Mouse (Mus musculus) intestine, embryonic 16.5 days (tissue): ENCODE measurements around the gene Slc5a10. TPM values are rescaled to one million over a fixed set of nuclear protein-coding genes. Genes with fewer than 3 reads are reported as not detected.
A peak's percentile ranks its signal among the peaks of the same experiment; 100 is the strongest.

ENCODE experiments used
- ATAC-seq: fragments of 200-750 bp; cut with Nextera tagmentation; 2 replicates; pipeline ENCODE4 v1.8.0; 2017; ENCODE audit warnings: moderate TSS enrichment, moderate library complexity
- H3K27ac ChIP-seq: fragments of 300-500 bp; sonication (generic); 2 replicates; pipeline ENCODE4 v1.5.1; 2014; ENCODE audit warnings: mild to moderate bottlenecking, low read length
- H3K27me3 ChIP-seq: fragments of 300-500 bp; sonication (generic); replicated peaks from 2 replicates; pipeline ENCODE4 v1.6.1; 2014; ENCODE audit warnings: low read length, control low read depth, mixed read lengths; ENCODE audit not compliant: control insufficient read depth, insufficient read depth
- H3K36me3 ChIP-seq: fragments of 300-500 bp; sonication (generic); 2 replicates; pipeline ENCODE4 v1.6.1; 2014; ENCODE audit warnings: low read length, control low read depth; ENCODE audit not compliant: control insufficient read depth, insufficient read depth
- H3K4me1 ChIP-seq: fragments of 300-500 bp; sonication (generic); 2 replicates; pipeline ENCODE4 v1.6.1; 2014; ENCODE audit warnings: low read length, control low read depth, mixed read lengths; ENCODE audit not compliant: control insufficient read depth, insufficient read depth
- H3K4me2 ChIP-seq: fragments of 300-500 bp; sonication (generic); 2 replicates; pipeline ENCODE4 v1.6.1; 2014; ENCODE audit warnings: low read depth, low read length, control low read depth
- H3K4me3 ChIP-seq: fragments of 300-500 bp; sonication (generic); 2 replicates; pipeline ENCODE4 v1.5.1; 2014; ENCODE audit warnings: mild to moderate bottlenecking, low read length
- H3K9ac ChIP-seq: fragments of 300-500 bp; sonication (generic); 2 replicates; pipeline ENCODE4 v1.6.1; 2014; ENCODE audit warnings: low read depth, low read length
- H3K9me3 ChIP-seq: fragments of 300-500 bp; sonication (generic); 2 replicates; pipeline ENCODE4 v1.6.1; 2016; ENCODE audit warnings: low read length, control low read depth; ENCODE audit not compliant: control insufficient read depth
- WGBS: fragments of 180-500 bp; shearing (Covaris S2); extraction: QIAGEN DNeasy Blood & Tissue Kit; methylation state at CpG from one replicate; pipeline ENCODE4 v1.1.7; 2014; 5-methylcytosine and 5-hydroxymethylcytosine counted together
- polyA plus RNA-seq: library from polyadenylated mRNA; unstranded; fragments of >200 nt; fragmentation: Nextera tagmentation; extraction: Ambion mirVana; gene quantifications from 2 replicates; pipeline ENCODE4 v1.2.1, GENCODE M21; 2015

The Slc5a10 gene
- polyA plus RNA-seq, 1 experiment from 2014 or later: 0.11 TPM

DNA sequence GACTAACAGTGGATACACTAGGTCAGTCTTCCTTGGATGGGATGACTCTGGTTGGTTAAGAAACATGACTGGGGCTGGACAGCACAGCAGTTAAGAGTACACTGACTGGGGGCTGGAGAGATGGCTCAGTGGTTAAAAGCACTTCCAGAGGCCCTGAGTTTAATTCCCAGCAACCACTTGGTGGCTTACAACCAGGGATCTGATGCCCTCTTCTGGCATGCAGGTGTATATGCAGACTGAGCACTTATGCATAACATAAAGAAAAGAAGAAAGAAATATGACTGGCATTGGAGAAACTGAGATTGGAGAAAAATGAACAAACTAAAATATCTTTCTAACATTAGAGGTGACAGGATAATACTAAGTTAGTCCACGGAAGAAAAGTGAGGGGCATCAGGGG is 19.9 kb upstream of the Slc5a10 start:
- Histone ChIP-seq H3K9me3 (no peaks in the 10 kb centered on the region), H3K27me3 (no peaks in the 10 kb centered on the region), H3K9ac (no peak overlapping the region), H3K4me1 (no peaks in the 10 kb centered on the region), H3K4me3 (no peak overlapping the region), H3K36me3 (peaks cover 15% of the 10 kb centered on the region), H3K27ac (no peak overlapping the region), H3K4me2 (no peak overlapping the region)
- ATAC-seq: no peak
- 94% methylated on average over 1 of the region's 1 CpGs for WGBS

DNA sequence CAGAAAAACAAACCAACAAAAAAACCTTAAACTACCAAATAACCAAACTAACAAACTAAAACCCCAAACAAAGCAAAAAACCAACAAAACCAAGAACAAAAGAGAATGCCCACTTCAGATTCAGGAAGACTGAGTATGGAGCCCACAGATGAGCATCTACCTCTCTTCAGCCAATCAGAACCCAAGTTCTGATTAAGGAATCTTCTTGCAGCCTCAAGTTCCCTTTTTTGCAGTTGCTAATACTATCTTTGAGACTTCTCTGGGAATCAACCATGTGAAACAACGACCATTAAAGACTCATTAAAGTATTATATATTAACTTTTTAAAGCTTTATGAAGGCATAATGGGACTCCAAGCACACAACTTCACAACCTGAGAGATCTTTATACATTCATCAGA is 16.7 kb upstream of the Slc5a10 start:
- H3K4me3 ChIP-seq: no peak overlapping the region

DNA sequence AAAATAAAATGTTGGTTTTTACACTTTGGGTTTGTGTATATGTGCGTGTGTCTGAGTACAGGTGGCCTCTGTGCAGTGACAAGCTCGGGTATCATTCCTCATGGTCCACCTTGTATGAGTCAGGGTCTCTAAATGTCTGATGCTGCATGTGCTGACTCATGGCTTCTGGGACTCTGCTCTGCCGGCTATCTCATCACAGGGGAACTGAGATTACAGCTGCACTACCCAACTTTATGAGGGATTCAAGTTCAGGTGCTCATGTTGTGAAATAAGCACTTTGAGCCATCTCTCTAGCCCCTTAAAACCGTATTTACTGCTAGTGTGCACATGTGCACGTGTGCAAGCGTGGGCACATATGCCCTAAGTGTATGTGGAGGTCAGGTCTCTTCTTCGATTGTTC is 12.0 kb upstream of the Slc5a10 start:
- Histone ChIP-seq H3K36me3 (peaks cover 6% of the 10 kb centered on the region; the same call in 1 of the 2 replicates), H3K4me1 (no peaks in the 10 kb centered on the region), H3K4me2 (no peak overlapping the region), H3K27ac (peak overlapping the region; percentile 15; the same call in 1 of the 2 replicates), H3K9ac (no peak overlapping the region), H3K27me3 (no peaks in the 10 kb centered on the region), H3K4me3 (no peak overlapping the region), H3K9me3 (no peaks in the 10 kb centered on the region)
- ATAC-seq: peak; percentile 76
- 82% methylated on average over 7 of the region's 7 CpGs for WGBS

More for the DNA sequence above, 16.7 kb upstream of the Slc5a10 start:
- WGBS: 97% methylated on average over 1 of the region's 1 CpGs
- H3K36me3 ChIP-seq: peaks cover 18% of the 10 kb centered on the region
- no peak for ATAC-seq
- H3K4me1 ChIP-seq: no peaks in the 10 kb centered on the region
- no peak overlapping the region for H3K9ac ChIP-seq
- no peak overlapping the region for H3K27ac ChIP-seq
- no peak overlapping the region for H3K4me2 ChIP-seq
- H3K9me3 ChIP-seq: no peaks in the 10 kb centered on the region
- no peaks in the 10 kb centered on the region for H3K27me3 ChIP-seq

DNA sequence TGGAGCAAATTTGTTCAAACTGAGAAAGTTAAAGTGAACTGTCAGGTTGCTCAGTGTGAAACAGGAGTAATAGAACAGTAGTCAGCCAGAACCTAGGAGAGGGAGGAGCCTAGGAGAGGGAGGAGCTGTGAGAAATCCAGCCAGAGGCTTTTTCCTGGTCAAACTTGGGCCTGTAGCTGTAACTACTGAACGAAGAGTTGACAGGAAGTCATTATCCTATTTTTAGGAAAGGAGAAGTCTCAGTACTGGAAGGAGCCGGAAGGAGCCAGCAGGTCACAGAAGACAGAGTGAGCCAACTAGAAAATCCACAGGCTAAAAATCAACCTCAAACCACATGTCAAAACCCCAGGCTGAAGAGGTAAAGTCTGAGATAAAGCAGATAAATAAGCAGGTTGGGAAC is 7.4 kb upstream of the Slc5a10 start:
- Histone ChIP-seq H3K9me3 (no peaks in the 10 kb centered on the region), H3K27ac (no peak overlapping the region), H3K4me3 (no peak overlapping the region), H3K36me3 (no peaks in the 10 kb centered on the region), H3K27me3 (no peaks in the 10 kb centered on the region), H3K4me1 (no peaks in the 10 kb centered on the region), H3K4me2 (no peak overlapping the region), H3K9ac (no peak overlapping the region)
- WGBS: 75% methylated on average over 2 of the region's 2 CpGs
- ATAC-seq: no peak

DNA sequence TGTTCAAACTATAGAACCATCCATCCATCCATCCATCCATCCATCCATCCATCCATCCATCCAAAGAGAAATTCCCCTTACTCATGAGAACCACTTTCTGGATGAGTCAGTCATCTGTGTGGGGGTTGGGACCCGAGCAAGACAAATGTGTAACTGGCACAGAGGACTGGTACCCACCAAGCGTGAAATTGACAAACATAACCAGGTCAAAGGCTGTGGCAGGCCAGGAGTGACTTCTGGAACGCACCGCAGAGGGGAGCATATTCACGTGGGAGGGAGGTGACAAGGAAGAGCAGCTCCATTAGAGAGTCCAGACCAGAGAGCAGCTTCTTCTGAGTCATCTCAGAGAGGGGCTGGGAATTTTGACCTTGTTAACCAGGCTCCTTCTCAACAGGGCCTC is 1.5 kb upstream of the Slc5a10 start:
- Histone ChIP-seq H3K4me1 (no peaks in the 10 kb centered on the region), H3K4me3 (no peak overlapping the region), H3K9ac (no peak overlapping the region), H3K36me3 (no peaks in the 10 kb centered on the region), H3K27ac (no peak overlapping the region), H3K9me3 (no peaks in the 10 kb centered on the region), H3K4me2 (no peak overlapping the region), H3K27me3 (no peaks in the 10 kb centered on the region)
- ATAC-seq: no peak
- 79% methylated on average over 5 of the region's 5 CpGs for WGBS

DNA sequence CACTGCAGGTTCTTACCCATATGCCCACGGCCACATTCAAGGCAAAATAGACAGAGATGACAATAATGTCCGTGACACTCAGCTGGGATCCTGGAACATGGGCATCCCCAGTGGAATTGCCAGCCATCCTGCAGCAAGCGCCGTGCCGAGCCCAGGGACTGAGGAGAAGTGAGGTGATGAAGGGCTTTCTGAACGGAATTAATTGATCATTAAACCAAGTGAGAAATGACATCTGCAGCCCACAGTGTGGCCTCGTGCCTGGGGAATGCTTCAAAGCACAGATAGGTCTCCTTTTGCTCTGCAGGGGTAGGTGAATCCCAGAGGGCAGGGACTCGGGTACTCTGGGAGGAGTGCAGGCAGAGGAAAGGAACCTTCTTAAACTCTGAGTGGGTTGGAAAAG is 800 bp downstream of the Slc5a10 start:
- Histone ChIP-seq H3K4me3 (no peak overlapping the region), H3K36me3 (no peaks in the 10 kb centered on the region), H3K4me1 (no peaks in the 10 kb centered on the region), H3K27ac (no peak overlapping the region), H3K27me3 (no peaks in the 10 kb centered on the region), H3K4me2 (no peak overlapping the region), H3K9me3 (no peaks in the 10 kb centered on the region), H3K9ac (no peak overlapping the region)
- no peak for ATAC-seq
- 75% methylated on average over 8 of the region's 8 CpGs for WGBS

DNA sequence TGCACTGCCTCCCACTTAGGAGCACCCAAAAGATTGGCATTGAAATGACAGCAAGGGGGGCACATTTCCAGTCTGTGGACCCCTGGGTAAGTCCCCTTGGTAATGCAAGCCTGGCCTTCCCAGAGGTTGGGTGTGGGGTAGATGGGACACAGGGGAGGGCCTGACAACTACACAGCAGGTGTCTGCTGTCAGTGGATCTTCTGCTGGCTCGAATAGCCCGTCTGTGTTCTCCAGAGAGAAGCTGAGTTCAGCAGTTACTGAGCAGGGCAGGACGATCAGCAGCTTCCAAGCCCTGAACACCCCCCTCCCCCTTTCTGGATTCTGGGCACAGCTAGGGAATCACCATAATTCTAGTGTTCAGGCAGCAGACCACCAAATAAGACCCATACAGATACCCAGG is 1.2 kb downstream of the Slc5a10 start:
- Histone ChIP-seq H3K36me3 (no peaks in the 10 kb centered on the region), H3K9me3 (no peaks in the 10 kb centered on the region), H3K4me2 (no peak overlapping the region), H3K27ac (no peak overlapping the region), H3K9ac (no peak overlapping the region), H3K4me1 (no peaks in the 10 kb centered on the region), H3K27me3 (no peaks in the 10 kb centered on the region), H3K4me3 (no peak overlapping the region)
- no peak for ATAC-seq
- 42% methylated on average over 3 of the region's 3 CpGs for WGBS

DNA sequence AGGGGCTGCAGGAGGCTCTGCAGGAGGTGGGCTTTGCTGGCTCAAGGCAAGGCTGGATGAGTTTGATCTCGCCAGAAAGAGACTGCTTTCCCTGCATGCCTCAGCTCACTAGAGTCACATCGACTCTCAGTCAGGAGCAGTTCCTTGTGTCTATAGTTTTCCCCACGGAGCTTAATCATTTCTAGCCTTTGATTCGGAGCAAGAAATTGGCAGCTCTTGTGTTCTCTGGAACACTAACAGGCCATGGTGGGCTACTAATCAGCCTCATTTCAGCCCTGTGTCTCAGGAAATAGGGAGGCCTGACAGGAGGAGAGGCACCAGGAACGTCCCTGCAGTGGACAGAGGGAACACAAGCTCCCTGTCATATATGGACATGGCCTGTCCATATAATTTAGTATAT is 2.6 kb downstream of the Slc5a10 start:
- no peak for ATAC-seq
- no peak overlapping the region for H3K9ac ChIP-seq
- H3K27ac ChIP-seq: no peak overlapping the region
- no peaks in the 10 kb centered on the region for H3K9me3 ChIP-seq
- H3K27me3 ChIP-seq: no peaks in the 10 kb centered on the region
- no peaks in the 10 kb centered on the region for H3K36me3 ChIP-seq
- H3K4me2 ChIP-seq: no peak overlapping the region
- no peak overlapping the region for H3K4me3 ChIP-seq
- no peaks in the 10 kb centered on the region for H3K4me1 ChIP-seq
- WGBS: 70% methylated on average over 5 of the region's 5 CpGs

DNA sequence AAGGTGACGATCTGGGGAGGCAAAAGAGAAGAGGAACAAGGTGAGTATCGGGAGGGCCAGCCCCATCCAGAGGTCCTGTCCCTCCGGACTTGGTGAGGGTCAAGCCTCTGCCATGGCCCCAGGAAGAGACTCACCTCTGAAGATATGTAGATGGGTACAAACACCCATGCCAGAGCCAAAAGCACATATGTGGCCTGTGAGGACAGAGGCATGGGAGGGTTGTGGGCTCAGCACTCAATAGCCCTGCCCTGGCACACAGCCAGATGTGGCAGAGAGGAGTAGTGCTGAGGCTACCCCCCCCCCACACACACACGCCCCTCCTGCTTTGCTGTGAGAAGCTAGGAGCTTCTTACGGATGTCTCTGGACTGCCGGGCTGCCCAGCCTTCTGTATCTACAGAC is 5.5 kb downstream of the Slc5a10 start:
- WGBS: 65% methylated on average over 6 of the region's 6 CpGs
- H3K27ac ChIP-seq: no peak overlapping the region
- H3K36me3 ChIP-seq: no peaks in the 10 kb centered on the region
- no peak overlapping the region for H3K4me3 ChIP-seq
- H3K4me1 ChIP-seq: no peaks in the 10 kb centered on the region
- ATAC-seq: 0 out of 2 replicates have a peak, but pooled peaks have one; percentile 7
- H3K4me2 ChIP-seq: no peak overlapping the region
- H3K27me3 ChIP-seq: no peaks in the 10 kb centered on the region
- no peaks in the 10 kb centered on the region for H3K9me3 ChIP-seq
- H3K9ac ChIP-seq: no peak overlapping the region

DNA sequence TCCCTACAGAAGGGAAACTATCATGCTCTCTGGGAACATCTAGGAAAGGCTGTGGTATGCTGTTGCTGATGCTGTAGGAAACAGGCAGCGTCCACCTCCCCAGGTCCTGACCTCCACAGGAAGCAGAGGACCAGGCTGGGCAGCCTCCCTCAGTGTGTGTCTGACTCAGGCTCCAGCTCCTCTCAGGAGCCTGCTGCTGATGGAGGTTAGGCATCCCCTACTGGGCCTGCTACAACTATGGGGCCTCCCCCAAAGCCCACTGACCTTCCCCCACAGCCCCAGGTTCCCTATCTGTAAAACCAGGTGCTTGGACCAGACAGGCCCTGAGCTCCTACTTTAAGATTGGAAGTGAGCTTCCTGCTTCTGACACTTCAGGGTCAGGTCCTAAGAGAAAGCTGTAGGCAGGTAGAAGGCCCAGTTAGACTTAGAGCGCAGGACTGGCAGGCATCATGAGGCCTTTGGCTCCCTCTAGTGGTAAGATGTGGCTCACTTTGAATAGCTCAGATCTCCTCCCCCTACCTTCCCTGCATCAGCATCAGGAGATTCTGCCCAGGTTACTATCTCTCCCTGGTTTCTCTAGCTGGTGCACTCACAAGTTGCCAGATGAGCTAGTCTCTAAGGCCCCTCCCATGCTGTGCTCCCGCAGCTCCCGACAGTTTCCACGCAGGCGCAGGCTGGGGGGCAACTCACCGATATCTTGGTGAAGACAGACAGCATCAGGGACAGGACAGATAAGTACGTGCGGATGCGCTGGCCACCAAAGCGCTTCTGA is 6.1 kb downstream of the Slc5a10 start:
- 49% methylated on average over 11 of the region's 11 CpGs for WGBS
- Histone ChIP-seq H3K4me3 (no peak overlapping the region), H3K27ac (no peak overlapping the region), H3K36me3 (no peaks in the 10 kb centered on the region), H3K9ac (no peak overlapping the region), H3K27me3 (no peaks in the 10 kb centered on the region), H3K4me2 (no peak overlapping the region), H3K9me3 (no peaks in the 10 kb centered on the region), H3K4me1 (no peaks in the 10 kb centered on the region)
- peak; percentile 81 for ATAC-seq
